Mouse (Mus musculus): ENCODE results near the gene Atoh8.

Atoh8 gene

GRCm38 (mm10) chr6:72175419-72175818 lies 60.0 kb downstream of the Atoh8 start:
- Histone ChIP-seq H3K36me3 (ENCODE audit: insufficient read depth, low read length) (no peaks in the 10 kb centered on the region), H3K27me3 (ENCODE audit: insufficient read depth, low read length) (no peaks in the 10 kb centered on the region), H3K4me1 (replicated peaks; ENCODE audit: low read depth, low read length) (no peaks in the 10 kb centered on the region), H3K4me3 (replicated peaks; ENCODE audit: low read length) (no peak overlapping the region), H3K9me3 (ENCODE audit: low read length) (no peaks in the 10 kb centered on the region)
- TF ChIP-seq POU5F1 (IDR thresholded peaks at IDR 0.05; ENCODE audit: borderline replicate concordance, low read length) (no peak), CTCF (conservative IDR thresholded peaks at IDR 0.05; ENCODE audit: low read length) (no peak), NANOG (IDR thresholded peaks at IDR 0.05; ENCODE audit: borderline replicate concordance, low read length) (no peak)

- Histone ChIP-seq H3K4me3 (replicated peaks; ENCODE audit: low read length) (no peak overlapping the region), H3K4me1 (replicated peaks; ENCODE audit: low read depth, low read length) (no peaks in the 10 kb centered on the region), H3K36me3 (ENCODE audit: insufficient read depth, low read length) (no peaks in the 10 kb centered on the region), H3K9me3 (ENCODE audit: low read length) (no peaks in the 10 kb centered on the region), H3K27me3 (ENCODE audit: insufficient read depth, low read length) (no peaks in the 10 kb centered on the region)
- TF ChIP-seq POU5F1 (IDR thresholded peaks at IDR 0.05; ENCODE audit: borderline replicate concordance, low read length), result no peak
- TF ChIP-seq CTCF (conservative IDR thresholded peaks at IDR 0.05; ENCODE audit: low read length), result no peak
- TF ChIP-seq NANOG (IDR thresholded peaks at IDR 0.05; ENCODE audit: borderline replicate concordance, low read length), result no peak
Observed at GRCm38 (mm10) chr6:72173350-72173749, 62.0 kb downstream of the Atoh8 start.

- H3K27me3 ChIP-seq (ENCODE audit: insufficient read depth, low read length), result no peaks in the 10 kb centered on the region
- TF ChIP-seq POU5F1 (IDR thresholded peaks at IDR 0.05; ENCODE audit: borderline replicate concordance, low read length), result no peak
- no peak for TF ChIP-seq NANOG (IDR thresholded peaks at IDR 0.05; ENCODE audit: borderline replicate concordance, low read length)
- no peak for TF ChIP-seq CTCF (conservative IDR thresholded peaks at IDR 0.05; ENCODE audit: low read length)
- H3K4me1 ChIP-seq (replicated peaks; ENCODE audit: low read depth, low read length), result no peaks in the 10 kb centered on the region
Observed at GRCm38 (mm10) chr6:72171391-72171790, 64.0 kb downstream of the Atoh8 start.

GRCm38 (mm10) chr6:72165907-72166306 lies 69.5 kb downstream of the Atoh8 start:
- no peak overlapping the region for H3K4me3 ChIP-seq (replicated peaks; ENCODE audit: low read length)
- no peak for TF ChIP-seq CTCF (conservative IDR thresholded peaks at IDR 0.05; ENCODE audit: low read length)
- TF ChIP-seq POU5F1 (IDR thresholded peaks at IDR 0.05; ENCODE audit: borderline replicate concordance, low read length), result no peak
- no peak for TF ChIP-seq NANOG (IDR thresholded peaks at IDR 0.05; ENCODE audit: borderline replicate concordance, low read length)
- H3K27me3 ChIP-seq (ENCODE audit: insufficient read depth, low read length), result no peaks in the 10 kb centered on the region
- no peaks in the 10 kb centered on the region for H3K36me3 ChIP-seq (ENCODE audit: insufficient read depth, low read length)
- H3K4me1 ChIP-seq (replicated peaks; ENCODE audit: low read depth, low read length), result peaks cover 5% of the 10 kb centered on the region; the same call in 1 of the 2 replicates
- H3K9me3 ChIP-seq (ENCODE audit: low read length), result no peaks in the 10 kb centered on the region

More at GRCm38 (mm10) chr6:72171391-72171790, 64.0 kb downstream of the Atoh8 start:
- Histone ChIP-seq H3K4me3 (replicated peaks; ENCODE audit: low read length) (no peak overlapping the region), H3K36me3 (ENCODE audit: insufficient read depth, low read length) (no peaks in the 10 kb centered on the region), H3K9me3 (ENCODE audit: low read length) (no peaks in the 10 kb centered on the region)

- H3K36me3 ChIP-seq (ENCODE audit: insufficient read depth, low read length), result no peaks in the 10 kb centered on the region
- peak; percentile 66 for TF ChIP-seq CTCF (conservative IDR thresholded peaks at IDR 0.05; ENCODE audit: low read length)
- TF ChIP-seq POU5F1 (IDR thresholded peaks at IDR 0.05; ENCODE audit: borderline replicate concordance, low read length), result no peak
- peaks cover 5% of the 10 kb centered on the region; the same call in 1 of the 2 replicates for H3K4me1 ChIP-seq (replicated peaks; ENCODE audit: low read depth, low read length)
- no peaks in the 10 kb centered on the region for H3K9me3 ChIP-seq (ENCODE audit: low read length)
- H3K4me3 ChIP-seq (replicated peaks; ENCODE audit: low read length), result peak overlapping the region; percentile 58
- no peaks in the 10 kb centered on the region for H3K27me3 ChIP-seq (ENCODE audit: insufficient read depth, low read length)
Observed at GRCm38 (mm10) chr6:72164321-72165275, 70.8 kb downstream of the Atoh8 start.

GRCm38 (mm10) chr6:72162155-72162890 lies 73.1 kb downstream of the Atoh8 start:
- Histone ChIP-seq H3K36me3 (ENCODE audit: insufficient read depth, low read length) (no peaks in the 10 kb centered on the region), H3K4me1 (replicated peaks; ENCODE audit: low read depth, low read length) (peaks cover 15% of the 10 kb centered on the region), H3K9me3 (ENCODE audit: low read length) (no peaks in the 10 kb centered on the region), H3K27me3 (ENCODE audit: insufficient read depth, low read length) (no peaks in the 10 kb centered on the region), H3K4me3 (replicated peaks; ENCODE audit: low read length) (no peak overlapping the region)
- no peak for TF ChIP-seq CTCF (conservative IDR thresholded peaks at IDR 0.05; ENCODE audit: low read length)
- no peak for TF ChIP-seq POU5F1 (IDR thresholded peaks at IDR 0.05; ENCODE audit: borderline replicate concordance, low read length)
- TF ChIP-seq NANOG (IDR thresholded peaks at IDR 0.05; ENCODE audit: borderline replicate concordance, low read length), result no peak

- no peaks in the 10 kb centered on the region for H3K27me3 ChIP-seq (ENCODE audit: insufficient read depth, low read length)
- H3K4me1 ChIP-seq (replicated peaks; ENCODE audit: low read depth, low read length), result peaks cover 15% of the 10 kb centered on the region
- TF ChIP-seq NANOG (IDR thresholded peaks at IDR 0.05; ENCODE audit: borderline replicate concordance, low read length) (no peak), CTCF (conservative IDR thresholded peaks at IDR 0.05; ENCODE audit: low read length) (no peak), POU5F1 (IDR thresholded peaks at IDR 0.05; ENCODE audit: borderline replicate concordance, low read length) (no peak)
- H3K4me3 ChIP-seq (replicated peaks; ENCODE audit: low read length), result no peak overlapping the region
- H3K9me3 ChIP-seq (ENCODE audit: low read length), result no peaks in the 10 kb centered on the region
- H3K36me3 ChIP-seq (ENCODE audit: insufficient read depth, low read length), result no peaks in the 10 kb centered on the region
Observed at GRCm38 (mm10) chr6:72161751-72162150, 73.6 kb downstream of the Atoh8 start.

GRCm38 (mm10) chr6:72160991-72161390 lies 74.4 kb downstream of the Atoh8 start:
- Histone ChIP-seq H3K9me3 (ENCODE audit: low read length) (no peaks in the 10 kb centered on the region), H3K27me3 (ENCODE audit: insufficient read depth, low read length) (no peaks in the 10 kb centered on the region), H3K4me3 (replicated peaks; ENCODE audit: low read length) (no peak overlapping the region), H3K4me1 (replicated peaks; ENCODE audit: low read depth, low read length) (peaks cover 15% of the 10 kb centered on the region), H3K36me3 (ENCODE audit: insufficient read depth, low read length) (no peaks in the 10 kb centered on the region)
- TF ChIP-seq NANOG (IDR thresholded peaks at IDR 0.05; ENCODE audit: borderline replicate concordance, low read length) (no peak), CTCF (conservative IDR thresholded peaks at IDR 0.05; ENCODE audit: low read length) (no peak), POU5F1 (IDR thresholded peaks at IDR 0.05; ENCODE audit: borderline replicate concordance, low read length) (no peak)
